Mouse (Mus musculus) hindbrain, embryonic 14.5 days (tissue): ENCODE measurements around the gene Fbxw17. TPM values are rescaled to one million over a fixed set of nuclear protein-coding genes. Genes with fewer than 3 reads are reported as not detected.
"Not testable (repeated sequence)": the region's sequence is repeated elsewhere in the genome, so short reads cannot be mapped to it uniquely, and the experiment has no call there.

ENCODE experiments used
- ATAC-seq: fragments of 200-750 bp; cut with Nextera tagmentation; 2 replicates; pipeline ENCODE4 v1.8.0; 2017; ENCODE audit warnings: moderate number of reproducible peaks, mild to moderate bottlenecking, moderate TSS enrichment, moderate library complexity; ENCODE audit not compliant: low FRiP score
- DNase-seq: peaks from one replicate; pipeline ENCODE4 v3.0.0-alpha.2; 2015; ENCODE audit warnings: low spot score
- H3K27ac ChIP-seq: fragments of 300-500 bp; sonication (generic); 2 replicates; pipeline ENCODE4 v1.5.1; 2014; ENCODE audit warnings: mild to moderate bottlenecking, moderate library complexity
- H3K27me3 ChIP-seq: fragments of 300-500 bp; sonication (generic); 2 replicates; pipeline ENCODE4 v1.6.1; 2014; ENCODE audit warnings: mild to moderate bottlenecking, low read length, mixed read lengths; ENCODE audit not compliant: control insufficient read depth, insufficient read depth
- H3K36me3 ChIP-seq: fragments of 300-500 bp; sonication (generic); replicated peaks from 2 replicates; pipeline ENCODE4 v1.6.1; 2014; ENCODE audit not compliant: control insufficient read depth, insufficient read depth
- H3K4me1 ChIP-seq: fragments of 300-500 bp; sonication (generic); replicated peaks from 2 replicates; pipeline ENCODE4 v1.6.1; 2014; ENCODE audit warnings: antibody characterized with exemption, low read length, mixed read lengths; ENCODE audit not compliant: control insufficient read depth, insufficient read depth
- H3K4me2 ChIP-seq: fragments of 300-500 bp; sonication (generic); replicated peaks from 2 replicates; pipeline ENCODE4 v1.6.1; 2014; ENCODE audit warnings: mild to moderate bottlenecking, moderate library complexity
- H3K4me3 ChIP-seq: fragments of 300-500 bp; sonication (generic); replicated peaks from 2 replicates; pipeline ENCODE4 v1.5.1; 2014; ENCODE audit warnings: mild to moderate bottlenecking, low read length
- H3K9ac ChIP-seq: fragments of 300-500 bp; sonication (generic); 2 replicates; pipeline ENCODE4 v1.6.1; 2014
- H3K9me3 ChIP-seq: fragments of 300-500 bp; sonication (generic); 2 replicates; pipeline ENCODE4 v1.6.1; 2016; ENCODE audit warnings: low read length; ENCODE audit not compliant: control insufficient read depth
- WGBS: fragments of 180-500 bp; shearing (Covaris S2); extraction: QIAGEN DNeasy Blood & Tissue Kit; methylation state at CpG from one replicate; pipeline ENCODE4 v1.1.7; 2014; 5-methylcytosine and 5-hydroxymethylcytosine counted together
- polyA plus RNA-seq: library from polyadenylated mRNA; unstranded; fragments of >200 nt; fragmentation: Nextera tagmentation; extraction: Ambion mirVana; gene quantifications from 2 replicates; pipeline ENCODE4 v1.2.1, GENCODE M21; 2014

Gene Fbxw17
- polyA plus RNA-seq = 28.7 and 35.2 TPM in 2 replicates

DNA sequence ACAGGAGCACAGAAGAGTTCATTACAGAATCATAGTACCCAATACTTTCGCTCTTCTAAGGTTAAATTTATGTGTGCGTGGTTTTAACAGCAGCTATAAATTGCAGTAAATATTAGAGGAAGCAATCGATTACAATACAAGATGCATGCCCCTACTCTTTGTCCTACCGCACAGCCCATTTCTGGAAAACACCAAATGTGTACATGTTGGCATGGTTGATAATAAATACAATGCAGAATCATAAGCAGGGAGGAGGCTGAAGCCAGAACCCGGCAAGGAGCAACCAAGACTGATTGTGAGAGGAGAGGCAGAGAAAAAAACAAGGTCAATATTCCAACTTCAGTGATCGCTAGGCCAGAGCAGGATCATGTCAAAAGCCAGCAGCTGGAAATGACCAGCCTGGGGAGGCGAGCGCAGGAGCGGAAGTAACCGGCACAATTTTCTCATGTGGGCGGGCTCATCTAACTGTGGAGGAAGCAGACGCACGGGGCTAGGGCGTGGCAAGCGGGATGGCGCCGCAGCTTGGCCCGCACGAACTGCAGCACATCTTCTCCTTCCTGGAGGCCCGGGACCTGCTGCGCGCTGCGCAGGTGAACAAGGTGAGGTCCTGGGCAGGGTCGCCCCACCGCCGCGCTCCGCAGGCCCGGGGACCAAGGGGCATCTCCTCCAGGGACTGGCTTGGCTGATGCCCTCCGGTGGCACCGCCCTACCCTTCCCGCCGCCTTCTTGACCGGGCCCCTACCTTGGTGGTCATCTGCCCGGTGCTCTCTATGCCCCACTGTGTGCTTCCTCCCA, at the start of gene Fbxw17:
TSS of gene Fbxw17 (plus strand) at position 476 of the 795 bp plus-strand sequence.
- Histone ChIP-seq H3K36me3 (peaks cover 19% of the 10 kb centered on the region), H3K4me2 (peak within 1 kb of the TSS; percentile 59), H3K9me3 (no peaks in the 10 kb centered on the region), H3K9ac (peak within 1 kb of the TSS; percentile 89), H3K4me1 (peaks cover 15% of the 10 kb centered on the region), H3K27ac (peak within 1 kb of the TSS; percentile 81), H3K4me3 (peak within 1 kb of the TSS; percentile 80), H3K27me3 (no peaks in the 10 kb centered on the region)
- DNase-seq (peak; percentile 82), ATAC-seq (peak; percentile 98)
- 12% methylated on average over 35 of the region's 35 CpGs for WGBS

GRCm38 (mm10) chr13:50372934-50373705, 44.5 kb upstream of the Fbxw17 start:
- 80% methylated on average over 5 of the region's 5 CpGs for WGBS

DNA sequence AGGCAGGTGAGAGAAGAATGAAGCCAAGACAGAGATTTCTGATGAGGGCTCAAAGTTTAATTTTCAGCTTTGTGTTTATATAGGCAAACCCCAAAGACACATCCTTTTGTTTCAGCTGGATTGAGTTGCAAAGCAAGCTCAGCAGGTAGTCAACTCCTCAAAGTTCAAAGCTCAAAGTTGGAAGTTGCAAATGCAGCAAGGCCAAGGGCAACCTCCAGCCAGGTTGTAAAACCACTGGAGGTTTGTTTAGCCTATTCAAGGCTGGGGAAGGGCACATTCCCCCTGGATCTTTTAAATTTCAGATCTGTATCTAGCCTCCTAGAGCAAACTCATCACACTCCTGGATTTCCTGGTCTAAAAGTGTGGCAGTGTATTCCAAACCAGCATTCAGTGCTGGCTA, 28.5 kb upstream of the Fbxw17 start:
- H3K9ac ChIP-seq, H3K4me2 ChIP-seq, H3K4me3 ChIP-seq, H3K27ac ChIP-seq, DNase-seq, H3K4me1 ChIP-seq, H3K9me3 ChIP-seq, ATAC-seq, H3K27me3 ChIP-seq, H3K36me3 ChIP-seq: not testable (repeated sequence)

More at GRCm38 (mm10) chr13:50372934-50373705, 44.5 kb upstream of the Fbxw17 start:
- DNase-seq, H3K4me3 ChIP-seq, H3K4me1 ChIP-seq, H3K27me3 ChIP-seq, H3K4me2 ChIP-seq, H3K9me3 ChIP-seq, H3K27ac ChIP-seq, H3K36me3 ChIP-seq, H3K9ac ChIP-seq, ATAC-seq: not testable (repeated sequence)

- Histone ChIP-seq H3K4me3 (peak overlapping the region; percentile 80), H3K4me2 (peak overlapping the region; percentile 59), H3K9me3 (no peaks in the 10 kb centered on the region), H3K4me1 (peaks cover 15% of the 10 kb centered on the region), H3K9ac (peak overlapping the region; percentile 89), H3K36me3 (peaks cover 27% of the 10 kb centered on the region), H3K27me3 (no peaks in the 10 kb centered on the region), H3K27ac (no peak overlapping the region; the same call in 1 of the 2 replicates)
- ATAC-seq = no peak
- 44% methylated on average over 3 of the region's 3 CpGs for WGBS
- no peak for DNase-seq
Observed at GRCm38 (mm10) chr13:50418421-50418820, 757 bp downstream of the Fbxw17 start.

GRCm38 (mm10) chr13:50423625-50424209, 6.1 kb downstream of the Fbxw17 start:
- no peaks in the 10 kb centered on the region for H3K9me3 ChIP-seq
- ATAC-seq (no peak), DNase-seq (no peak)
- H3K27ac ChIP-seq = no peak overlapping the region
- no peak overlapping the region for H3K4me2 ChIP-seq
- H3K4me3 ChIP-seq = no peak overlapping the region
- peaks cover 5% of the 10 kb centered on the region for H3K4me1 ChIP-seq
- WGBS = 89% methylated on average over 8 of the region's 8 CpGs
- peaks cover 78% of the 10 kb centered on the region for H3K36me3 ChIP-seq
- H3K27me3 ChIP-seq = no peaks in the 10 kb centered on the region
- no peak overlapping the region for H3K9ac ChIP-seq

DNA sequence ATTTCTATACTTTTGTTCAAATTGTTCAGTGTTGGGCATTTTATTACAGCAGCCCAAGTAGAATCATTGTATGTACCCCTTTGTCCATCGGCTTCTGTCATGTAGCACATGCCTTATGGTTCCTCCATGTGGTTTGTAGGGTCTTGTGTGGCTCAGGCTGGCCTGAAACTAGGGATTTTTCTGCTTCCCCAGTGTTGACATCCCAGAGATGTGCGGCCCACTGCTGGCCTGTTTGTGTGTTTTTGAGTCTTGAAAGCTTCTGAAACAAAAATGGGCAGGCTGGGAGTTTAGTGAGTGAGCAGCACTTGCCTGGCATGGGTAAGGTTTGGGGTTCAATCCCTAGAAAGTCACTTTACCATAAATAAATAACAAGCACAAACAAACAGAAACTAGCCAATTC, 6.9 kb downstream of the Fbxw17 start:
- no peak overlapping the region for H3K4me2 ChIP-seq
- H3K9me3 ChIP-seq = no peaks in the 10 kb centered on the region
- H3K27ac ChIP-seq = no peak overlapping the region
- 92% methylated on average over 2 of the region's 2 CpGs for WGBS
- H3K4me1 ChIP-seq = no peaks in the 10 kb centered on the region
- H3K4me3 ChIP-seq = no peak overlapping the region
- no peaks in the 10 kb centered on the region for H3K27me3 ChIP-seq
- DNase-seq = no peak
- no peak for ATAC-seq
- H3K36me3 ChIP-seq = peaks cover 86% of the 10 kb centered on the region
- H3K9ac ChIP-seq = no peak overlapping the region

- no peak for ATAC-seq
- H3K4me3 ChIP-seq = no peak overlapping the region
- no peaks in the 10 kb centered on the region for H3K4me1 ChIP-seq
- no peaks in the 10 kb centered on the region for H3K27me3 ChIP-seq
- WGBS = 93% methylated on average over 4 of the region's 4 CpGs
- no peaks in the 10 kb centered on the region for H3K9me3 ChIP-seq
- H3K9ac ChIP-seq = no peak overlapping the region
- peaks cover 90% of the 10 kb centered on the region for H3K36me3 ChIP-seq
- H3K27ac ChIP-seq = no peak overlapping the region
- no peak for DNase-seq
- H3K4me2 ChIP-seq = no peak overlapping the region
Observed at GRCm38 (mm10) chr13:50426686-50427085, 9.0 kb downstream of the Fbxw17 start.

DNA sequence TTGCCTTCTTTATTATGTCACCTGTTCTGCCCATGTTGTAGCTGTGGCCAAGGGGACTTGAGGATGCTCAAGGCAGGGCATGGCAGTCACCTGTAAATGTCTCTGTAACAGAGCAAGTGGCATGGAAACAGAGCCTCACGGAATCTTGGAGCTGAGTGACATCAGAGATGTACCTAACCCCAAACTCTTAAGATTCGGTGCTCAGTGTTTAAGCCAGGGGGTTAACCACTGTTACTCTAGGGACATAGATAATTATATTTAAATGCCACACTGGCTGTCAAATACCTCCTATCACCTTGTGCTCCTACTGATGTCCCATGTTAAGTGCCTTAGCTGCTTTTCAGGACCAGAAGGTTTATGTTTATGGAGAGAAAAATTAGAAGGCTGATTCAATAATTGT, 26.1 kb downstream of the Fbxw17 start, which contains the start of gene Gm47429:
TSS of gene Gm47429 (minus strand) at position 101 of the 400 bp plus-strand sequence.
- no peaks in the 10 kb centered on the region for H3K27me3 ChIP-seq
- H3K27ac ChIP-seq = no peak within 1 kb of the TSS

GRCm38 (mm10) chr13:50445261-50445660, 27.6 kb downstream of the Fbxw17 start:
- H3K4me3 ChIP-seq = no peak overlapping the region
- DNase-seq = no peak
- ATAC-seq = no peak
- no peaks in the 10 kb centered on the region for H3K27me3 ChIP-seq
- no peaks in the 10 kb centered on the region for H3K36me3 ChIP-seq
- H3K27ac ChIP-seq = no peak overlapping the region
- H3K4me2 ChIP-seq = no peak overlapping the region
- H3K9me3 ChIP-seq = no peaks in the 10 kb centered on the region
- WGBS = 62% methylated on average over 4 of the region's 4 CpGs
- H3K9ac ChIP-seq = no peak overlapping the region
- H3K4me1 ChIP-seq = no peaks in the 10 kb centered on the region

More for the DNA sequence above, 26.1 kb downstream of the Fbxw17 start, which contains the start of gene Gm47429:
- Histone ChIP-seq H3K4me1 (no peaks in the 10 kb centered on the region), H3K4me3 (no peak within 1 kb of the TSS), H3K9me3 (no peaks in the 10 kb centered on the region), H3K9ac (no peak within 1 kb of the TSS), H3K36me3 (no peaks in the 10 kb centered on the region), H3K4me2 (no peak within 1 kb of the TSS)
- ATAC-seq (no peak), DNase-seq (no peak)
- 90% methylated on average over 2 of the region's 2 CpGs for WGBS
